Mouse (Mus musculus) kidney, postnatal 36 days (tissue): ENCODE measurements at regions not wholly inside any gene's neighbourhood (a gene's known extent, or its start where the extent isn't known, plus 50 kb on each side); places are given as distances from the start of the nearest gene placed in this dataset.
A peak's percentile ranks its signal among the peaks of the same experiment; 100 is the strongest.

Experiments
- DNase-seq, 2 experiments: peaks; one replicate each; pipeline ENCODE4 v3.0.0; 2021 to 2022; ENCODE audit warnings: mixed read lengths in 2 of 2

GRCm38 (mm10) chr5:74121861-74122630, 53.8 kb upstream of the Usp46 start:
- no peak for DNase-seq

DNA sequence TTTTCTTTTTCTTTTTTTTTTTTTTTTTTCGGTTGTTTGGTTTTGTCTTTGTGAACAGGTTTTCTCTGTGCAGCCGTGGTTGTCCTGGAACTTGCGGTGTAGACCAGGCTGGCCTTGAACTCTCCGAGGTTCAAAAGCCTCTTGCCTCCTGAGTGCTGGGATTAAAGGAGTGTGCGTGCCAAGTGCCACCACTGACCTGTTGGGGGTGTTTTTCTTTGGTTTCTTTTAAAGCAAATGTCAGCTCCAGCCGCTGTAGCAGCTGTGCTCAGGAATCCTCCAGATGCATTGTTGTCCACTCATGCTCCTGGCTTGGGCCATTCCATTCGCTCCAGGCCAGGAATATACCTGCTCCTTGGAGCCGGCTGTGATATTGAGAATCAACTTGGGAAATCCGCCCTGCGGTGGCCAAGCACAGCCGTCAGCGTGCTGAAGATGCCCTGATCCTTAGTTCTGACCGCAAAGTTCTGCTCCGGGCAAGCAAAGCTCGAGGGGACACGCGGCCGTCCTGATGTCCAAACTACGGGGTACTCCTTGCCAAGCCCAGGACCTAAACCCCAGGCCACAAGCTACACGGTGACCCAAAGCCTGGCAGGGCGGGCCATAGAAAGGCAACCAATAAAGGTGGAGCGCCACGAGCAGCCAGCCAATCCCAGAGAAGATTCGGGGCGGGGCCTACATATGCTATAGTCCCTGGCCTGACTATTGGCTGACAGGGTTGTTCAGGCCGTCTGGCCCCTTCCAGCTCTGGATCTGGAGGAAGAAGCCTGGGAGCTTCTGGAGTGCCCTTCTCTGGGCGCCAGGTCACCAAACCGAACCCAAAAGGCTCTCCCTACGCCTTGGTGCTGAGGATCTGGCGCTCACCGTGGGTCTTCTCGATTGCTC, 58.0 kb upstream of the Usp46 start:
- peak; percentile 71 to 77 for DNase-seq

- DNase-seq, result peak in 1 of 2 experiments; percentile 3
These were observed 59.3 kb upstream of the Usp46 start for GRCm38 (mm10) chr5:74127518-74127917.

- no peak for DNase-seq
These were observed 61.4 kb upstream of the Usp46 start for GRCm38 (mm10) chr5:74129636-74130035.

GRCm38 (mm10) chr5:74132671-74133070, 62.4 kb upstream of the Rasl11b start:
- no peak for DNase-seq

- DNase-seq, result peak; percentile 18 to 23
These were observed 58.7 kb upstream of the Rasl11b start for GRCm38 (mm10) chr5:74136377-74136776.

DNA sequence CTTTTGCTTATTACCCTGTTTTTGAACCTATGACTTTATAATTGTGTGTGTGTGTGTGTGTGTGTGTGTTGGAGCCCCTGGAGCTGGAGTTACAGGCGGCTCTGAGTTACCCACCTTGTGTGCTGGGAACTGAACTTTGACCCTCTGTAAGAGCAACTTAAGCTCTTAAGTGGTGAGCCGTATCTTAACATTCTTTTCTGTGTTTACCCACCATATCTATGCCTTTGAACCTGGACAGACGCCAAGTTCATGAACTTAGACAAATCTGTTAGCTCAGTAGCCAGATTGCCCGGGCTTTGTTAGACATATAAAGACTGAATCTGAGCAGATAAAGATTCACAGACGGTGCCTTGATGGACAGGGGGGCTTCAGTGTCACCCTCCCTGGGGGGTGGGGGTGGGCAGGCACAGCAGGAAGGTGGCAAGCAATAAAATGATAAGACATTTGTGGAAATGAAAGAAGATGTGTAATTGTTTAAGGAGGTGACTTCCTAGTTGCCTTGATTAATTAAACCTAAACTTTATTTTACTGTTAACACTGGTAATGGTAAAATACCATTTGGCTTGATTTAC, 58.1 kb upstream of the Rasl11b start:
- no peak for DNase-seq

DNA sequence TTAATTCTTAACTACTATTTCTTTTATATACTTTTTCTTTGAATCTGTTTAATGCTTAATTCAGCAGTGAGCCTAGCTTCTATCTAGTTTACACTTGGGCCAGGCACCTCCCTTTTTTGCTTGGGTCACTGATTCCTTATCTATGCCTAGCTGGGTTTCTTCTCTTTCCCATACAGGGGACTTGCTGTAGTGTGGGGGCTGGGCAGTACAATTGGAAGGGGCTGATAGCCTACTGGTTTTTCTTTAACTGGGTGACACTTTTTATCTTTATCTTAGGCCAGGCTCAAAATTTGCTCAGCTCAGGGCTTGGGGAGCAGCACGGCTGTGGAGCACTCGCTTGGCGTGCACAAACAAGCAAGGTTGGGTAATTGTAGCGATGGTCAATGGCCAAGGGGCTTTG, 51.1 kb upstream of the Rasl11b start:
- DNase-seq, result no peak

DNA sequence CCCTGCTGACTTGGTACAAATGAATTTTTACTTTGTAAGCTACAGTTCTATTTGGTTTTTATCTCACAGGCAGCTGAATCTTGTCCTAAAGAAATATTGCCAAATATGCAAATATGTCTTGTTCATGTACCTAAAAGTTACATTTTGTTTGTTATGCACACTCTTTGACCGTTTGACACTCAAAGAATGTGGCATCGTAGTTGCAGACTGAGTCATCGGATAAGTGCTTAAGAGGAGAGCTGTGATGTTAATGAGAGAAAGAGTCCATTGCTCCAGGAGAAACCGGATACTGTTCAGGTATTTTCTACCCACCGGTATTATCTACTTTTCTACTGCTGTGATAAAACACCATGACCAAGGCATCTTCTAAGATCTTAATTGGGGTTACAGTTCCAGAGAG, 50.3 kb upstream of the Rasl11b start:
- no peak for DNase-seq
